Mouse (Mus musculus) fibroblast of lung, adult 2 months (primary cell): Measurements from ENCODE around the gene Slc5a3.

Experiments
- DNase-seq: peaks from one replicate; pipeline ENCODE4 v3.0.0-alpha.2; 2011; ENCODE audit warnings: low read depth

Slc5a3 gene

GRCm38 (mm10) chr16:92120899-92121531 lies 62.9 kb downstream of the Slc5a3 start:
- DNase-seq = no peak

GRCm38 (mm10) chr16:92127226-92127625 lies 69.1 kb downstream of the Slc5a3 start:
- DNase-seq = no peak

- no peak for DNase-seq
These were observed 69.5 kb downstream of the Slc5a3 start for GRCm38 (mm10) chr16:92127666-92128065.

GRCm38 (mm10) chr16:92129843-92130242 lies 71.7 kb downstream of the Slc5a3 start:
- no peak for DNase-seq

- DNase-seq = no peak
These were observed 74.4 kb downstream of the Slc5a3 start for GRCm38 (mm10) chr16:92132511-92132910.

GRCm38 (mm10) chr16:92134148-92134764 lies 76.1 kb downstream of the Slc5a3 start:
- no peak for DNase-seq

- no peak for DNase-seq
These were observed 78.2 kb downstream of the Slc5a3 start for GRCm38 (mm10) chr16:92136275-92136674.
